Mouse (Mus musculus) G1E (cell line): ENCODE data around the gene Zfp523. TPM values are rescaled to one million over a fixed set of nuclear protein-coding genes. Genes with fewer than 3 reads are reported as not detected.

Experiments
- ATAC-seq: 2 replicates; pipeline ENCODE4 v1.8.0; 2016; ENCODE audit warnings: mild to moderate bottlenecking; ENCODE audit not compliant: insufficient number of reproducible peaks, poor library complexity, low FRiP score, severe bottlenecking; ENCODE audit errors: extremely low read depth
- DNase-seq: peaks from one replicate; pipeline ENCODE4 v3.0.0; 2012; ENCODE audit warnings: low spot score
- H3K27me3 ChIP-seq: 2 replicates; pipeline ENCODE4 v1.6.1; 2012; ENCODE audit warnings: mild to moderate bottlenecking, low read length, inconsistent platforms; ENCODE audit not compliant: insufficient read depth
- H3K36me3 ChIP-seq: replicated peaks from 2 replicates; pipeline ENCODE3; 2012; ENCODE audit warnings: mild to moderate bottlenecking, inconsistent platforms
- H3K4me1 ChIP-seq: 2 replicates; pipeline ENCODE4 v1.6.1; 2012; ENCODE audit warnings: low read depth, low read length, inconsistent platforms, mixed read lengths; ENCODE audit not compliant: insufficient read depth
- H3K4me3 ChIP-seq: 2 replicates; pipeline ENCODE4 v1.5.1; 2012; ENCODE audit warnings: low read depth, mild to moderate bottlenecking, inconsistent platforms, low read length, moderate library complexity, mixed read lengths
- H3K9me3 ChIP-seq: replicated peaks from 2 replicates; pipeline ENCODE4 v1.6.1; 2012; ENCODE audit warnings: inconsistent platforms
- CTCF ChIP-seq: IDR thresholded peaks from 2 replicates; pipeline ENCODE4 v1.5.1; 2012; ENCODE audit warnings: low read depth, low read length, inconsistent platforms, mixed read lengths
- GATA1 ChIP-seq: IDR thresholded peaks from 2 replicates; pipeline ENCODE4 v1.6.1; 2012; ENCODE audit warnings: borderline replicate concordance, low read length, inconsistent platforms, mixed read lengths
- GATA2 ChIP-seq: IDR thresholded peaks from 2 replicates; pipeline ENCODE4 v1.6.1; 2012; ENCODE audit warnings: low read depth, low read length, inconsistent platforms, borderline replicate concordance
- POLR2AphosphoS5 ChIP-seq: IDR thresholded peaks from 2 replicates; pipeline ENCODE4 v1.6.1; 2012; ENCODE audit warnings: low read depth, low read length, inconsistent platforms; ENCODE audit not compliant: insufficient replicate concordance
- TAL1 ChIP-seq: conservative IDR thresholded peaks from 2 replicates; pipeline ENCODE4 v1.6.1; 2012; ENCODE audit warnings: low read depth, low read length, inconsistent platforms, mixed read lengths
- polyA plus RNA-seq: library from polyadenylated mRNA; stranded (reverse); fragments of >175 nt; gene quantifications from 2 replicates; pipeline ENCODE4 v1.2.3, GENCODE M21; 2012
- total RNA-seq, 2 experiments: library from RNA; stranded (forward) in 1 of 2; stranded (reverse) in 1 of 2; fragments of 200-1000 nt in 1 of 2; fragments of >200 nt in 1 of 2; fragmentation: Nextera tagmentation in 1 of 2; gene quantifications; 2 replicates each; pipeline ENCODE4 v1.2.3; 2014 to 2017

Zfp523 gene
- total and polyA plus RNA-seq, 3 experiments: 11.9 to 39.9 (median 20.8) TPM

DNA sequence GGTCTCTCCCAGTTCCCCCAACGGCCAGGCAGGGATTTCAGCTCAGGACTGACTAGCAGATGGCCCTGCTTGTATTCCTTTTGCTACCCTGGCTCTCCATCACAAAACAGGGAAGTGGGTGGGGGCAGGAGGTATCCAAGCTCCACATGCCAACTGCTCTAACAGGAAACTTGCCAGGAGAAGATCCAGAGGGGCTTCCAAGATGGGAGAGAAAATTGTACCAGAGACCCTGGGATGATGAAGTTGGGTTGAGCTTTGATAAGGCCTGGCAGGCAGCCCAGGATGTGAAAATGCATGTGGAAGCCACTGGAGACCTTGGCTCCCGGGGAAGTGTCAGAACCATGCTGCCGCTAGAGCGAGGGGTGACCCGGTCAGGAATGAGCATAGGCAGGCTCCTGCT lies 40.7 kb upstream of the Zfp523 start:
- DNase-seq: no peak
- H3K4me3 ChIP-seq: no peak overlapping the region
- no peaks in the 10 kb centered on the region for H3K36me3 ChIP-seq
- ATAC-seq: no peak
- peaks cover 41% of the 10 kb centered on the region for H3K27me3 ChIP-seq
- H3K9me3 ChIP-seq: no peaks in the 10 kb centered on the region
- no peaks in the 10 kb centered on the region for H3K4me1 ChIP-seq
- TF ChIP-seq GATA1 (no peak), TAL1 (no peak), GATA2 (no peak), POLR2AphosphoS5 (no peak), CTCF (no peak)

- Histone ChIP-seq H3K4me1 (no peaks in the 10 kb centered on the region), H3K9me3 (peaks cover 4% of the 10 kb centered on the region; the same call in 1 of the 2 replicates), H3K27me3 (peaks cover 42% of the 10 kb centered on the region), H3K36me3 (no peaks in the 10 kb centered on the region), H3K4me3 (no peak overlapping the region)
- DNase-seq: no peak
- ATAC-seq: no peak
- TF ChIP-seq GATA1 (no peak), TAL1 (no peak), GATA2 (no peak), POLR2AphosphoS5 (no peak), CTCF (no peak)
Observed at GRCm38 (mm10) chr17:28138013-28138412, 38.9 kb upstream of the Zfp523 start.

DNA sequence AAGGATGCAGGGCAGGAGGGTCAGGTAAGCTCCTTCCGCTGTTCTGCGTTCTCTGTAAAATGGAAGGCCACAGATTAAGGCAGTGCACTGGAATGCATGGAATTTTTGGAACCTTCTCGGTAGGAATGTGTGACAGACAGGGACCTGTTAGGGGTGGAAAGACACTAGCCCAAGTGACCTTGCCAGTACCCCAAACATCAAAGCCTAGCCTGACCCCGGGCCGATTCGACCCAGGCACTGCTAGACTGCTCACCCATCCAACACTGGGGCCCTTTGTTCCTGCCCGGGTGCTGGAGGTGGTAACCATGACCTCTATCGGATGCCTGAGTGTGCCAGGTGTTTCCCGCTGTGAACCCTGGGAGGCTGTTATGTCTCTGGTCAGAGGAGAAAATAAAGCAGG lies 38.2 kb upstream of the Zfp523 start:
- ATAC-seq: no peak
- Histone ChIP-seq H3K27me3 (peaks cover 45% of the 10 kb centered on the region), H3K4me3 (no peak overlapping the region), H3K9me3 (peaks cover 4% of the 10 kb centered on the region; the same call in 1 of the 2 replicates), H3K36me3 (no peaks in the 10 kb centered on the region), H3K4me1 (no peaks in the 10 kb centered on the region)
- TF ChIP-seq GATA1 (no peak), GATA2 (no peak), CTCF (no peak), POLR2AphosphoS5 (no peak), TAL1 (no peak)
- no peak for DNase-seq

- Histone ChIP-seq H3K27me3 (peaks cover 56% of the 10 kb centered on the region), H3K4me1 (no peaks in the 10 kb centered on the region), H3K9me3 (peaks cover 4% of the 10 kb centered on the region; the same call in 1 of the 2 replicates), H3K36me3 (no peaks in the 10 kb centered on the region), H3K4me3 (no peak overlapping the region)
- ATAC-seq (no peak), DNase-seq (no peak)
- no peak for TF ChIP-seq CTCF
- TF ChIP-seq GATA2: no peak
- TF ChIP-seq GATA1: no peak
- TF ChIP-seq TAL1: no peak
- no peak for TF ChIP-seq POLR2AphosphoS5
Observed at GRCm38 (mm10) chr17:28140431-28141204, 36.3 kb upstream of the Zfp523 start.

GRCm38 (mm10) chr17:28141205-28141650 lies 35.7 kb upstream of the Zfp523 start:
- Histone ChIP-seq H3K9me3 (peaks cover 4% of the 10 kb centered on the region; the same call in 1 of the 2 replicates), H3K27me3 (peaks cover 59% of the 10 kb centered on the region), H3K4me3 (no peak overlapping the region), H3K36me3 (no peaks in the 10 kb centered on the region), H3K4me1 (no peaks in the 10 kb centered on the region)
- ATAC-seq (no peak), DNase-seq (no peak)
- TF ChIP-seq GATA1 (no peak), POLR2AphosphoS5 (no peak), GATA2 (no peak), TAL1 (no peak), CTCF (no peak)
